Mouse (Mus musculus) T-cell, adult 2 months (primary cell): ENCODE measurements around the gene Melk.

Source experiments
- DNase-seq: peaks from one replicate; pipeline ENCODE4 v3.0.0; 2022; ENCODE audit warnings: low spot score

The Melk gene

GRCm38 (mm10) chr4:44327976-44328375, 27.3 kb downstream of the Melk start:
- DNase-seq, result no peak

GRCm38 (mm10) chr4:44335006-44335405, 34.3 kb downstream of the Melk start:
- DNase-seq, result no peak

- DNase-seq, result no peak
These were observed 61.0 kb downstream of the Melk start for GRCm38 (mm10) chr4:44361670-44362069.

GRCm38 (mm10) chr4:44363434-44364013, 62.8 kb downstream of the Melk start:
- DNase-seq, result no peak

- DNase-seq, result no peak
These were observed 91.8 kb downstream of the Melk start for GRCm38 (mm10) chr4:44392231-44393216.

- no peak for DNase-seq
These were observed 101.9 kb downstream of the Melk start for GRCm38 (mm10) chr4:44402607-44403006.

- DNase-seq, result no peak
These were observed 103.8 kb downstream of the Melk start for GRCm38 (mm10) chr4:44404487-44404886.
